Mouse (Mus musculus) retina, embryonic 14.5 days (tissue): ENCODE results near the gene Rmi2.
"Not testable (repeated sequence)": the region's sequence is repeated elsewhere in the genome, so short reads cannot be mapped to it uniquely, and the experiment has no call there.

Experiments
- DNase-seq: peaks from one replicate; pipeline ENCODE4 v3.0.0-alpha.2; 2015; ENCODE audit warnings: low spot score

The Rmi2 gene

GRCm38 (mm10) chr16:10827766-10828460 lies 6.9 kb upstream of the Rmi2 start:
- no peak for DNase-seq

- no peak for DNase-seq
These were observed 6.4 kb upstream of the Rmi2 start for GRCm38 (mm10) chr16:10828461-10828805.

- no peak for DNase-seq
These were observed 333 bp upstream of the Rmi2 start for GRCm38 (mm10) chr16:10834542-10834910.

- DNase-seq: no peak
These were observed 1.5 kb downstream of the Rmi2 start for GRCm38 (mm10) chr16:10836388-10836787.

GRCm38 (mm10) chr16:10837250-10837649 lies 2.4 kb downstream of the Rmi2 start:
- no peak for DNase-seq

GRCm38 (mm10) chr16:10837903-10838302 lies 3.0 kb downstream of the Rmi2 start:
- no peak for DNase-seq

GRCm38 (mm10) chr16:10838487-10839245 lies 3.8 kb downstream of the Rmi2 start:
- no peak for DNase-seq

GRCm38 (mm10) chr16:10840018-10840417 lies 5.2 kb downstream of the Rmi2 start:
- DNase-seq: no peak

GRCm38 (mm10) chr16:10842282-10842855 lies 7.5 kb downstream of the Rmi2 start:
- no peak for DNase-seq

- DNase-seq: peak; percentile 42
These were observed 8.8 kb downstream of the Rmi2 start for GRCm38 (mm10) chr16:10843486-10844318.

- DNase-seq: no peak
These were observed 9.4 kb downstream of the Rmi2 start for GRCm38 (mm10) chr16:10844319-10844670.

- no peak for DNase-seq
These were observed 11.1 kb downstream of the Rmi2 start for GRCm38 (mm10) chr16:10845952-10846351.

GRCm38 (mm10) chr16:10846503-10846902 lies 11.6 kb downstream of the Rmi2 start:
- peak; percentile 67 for DNase-seq

- DNase-seq: no peak
These were observed 15.4 kb downstream of the Rmi2 start for GRCm38 (mm10) chr16:10849965-10850861.

- DNase-seq: no peak
These were observed 16.0 kb downstream of the Rmi2 start for GRCm38 (mm10) chr16:10850905-10851304.

GRCm38 (mm10) chr16:10852216-10852615 lies 17.4 kb downstream of the Rmi2 start:
- not testable (repeated sequence) for DNase-seq

- no peak for DNase-seq
These were observed 24.9 kb downstream of the Rmi2 start for GRCm38 (mm10) chr16:10859726-10860245.

- DNase-seq: no peak
These were observed 26.5 kb downstream of the Rmi2 start for GRCm38 (mm10) chr16:10861408-10861807.

GRCm38 (mm10) chr16:10864833-10865591 lies 30.2 kb downstream of the Rmi2 start:
- DNase-seq: no peak

GRCm38 (mm10) chr16:10865592-10865987 lies 30.7 kb downstream of the Rmi2 start:
- no peak for DNase-seq
